Mouse (Mus musculus): ENCODE measurements at regions not wholly inside any gene's neighbourhood (a gene's known extent, or its start where the extent isn't known, plus 50 kb on each side); places are given as distances from the start of the nearest gene placed in this dataset.

- TF ChIP-seq POLR2A (IDR thresholded peaks at IDR 0.05; ENCODE audit: borderline replicate concordance, extremely low read depth, insufficient read depth, insufficient read length, poor library complexity, severe bottlenecking) (no peak), CTCF (IDR thresholded peaks at IDR 0.05; ENCODE audit: borderline replicate concordance, extremely low read depth, insufficient read depth, insufficient read length) (no peak)
These were observed 136.6 kb upstream of the Lhx1 start for GRCm38 (mm10) chr11:84661981-84662380.

All from brain, embryonic 14.5 days (tissue).